Mouse (Mus musculus) liver (tissue): ENCODE measurements around the gene Zscan29.

Experiments
- DNase-seq: peaks from one replicate; pipeline ENCODE4 v3.0.0-alpha.2; 2020; ENCODE audit warnings: mixed read lengths

Gene Zscan29

GRCm38 (mm10) chr2:121170980-121171742 is at the start of gene Zscan29:
TSS of gene Zscan29 (minus strand) at chr2:121171125.
- DNase-seq: peak; percentile 94

DNA sequence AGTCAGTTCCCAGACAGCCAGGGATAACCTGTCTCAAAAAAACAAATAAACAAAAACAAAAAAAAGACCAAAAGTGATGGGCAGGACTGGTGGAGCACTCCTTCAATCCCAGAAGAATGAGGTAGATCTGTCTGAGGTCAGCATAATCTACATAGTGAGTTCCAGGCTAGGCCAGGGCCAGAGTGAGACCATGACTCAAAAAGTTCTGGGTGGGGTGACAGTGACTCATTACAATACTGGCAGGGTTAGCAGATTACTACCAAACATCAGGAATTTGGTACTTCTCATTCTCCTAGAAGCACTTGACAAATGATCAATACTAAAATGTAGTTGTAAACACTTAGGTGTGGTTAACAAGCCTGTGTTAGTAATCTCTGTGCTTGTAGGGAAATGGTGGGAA is 49.1 kb upstream of the Zscan29 start:
- no peak for DNase-seq

DNA sequence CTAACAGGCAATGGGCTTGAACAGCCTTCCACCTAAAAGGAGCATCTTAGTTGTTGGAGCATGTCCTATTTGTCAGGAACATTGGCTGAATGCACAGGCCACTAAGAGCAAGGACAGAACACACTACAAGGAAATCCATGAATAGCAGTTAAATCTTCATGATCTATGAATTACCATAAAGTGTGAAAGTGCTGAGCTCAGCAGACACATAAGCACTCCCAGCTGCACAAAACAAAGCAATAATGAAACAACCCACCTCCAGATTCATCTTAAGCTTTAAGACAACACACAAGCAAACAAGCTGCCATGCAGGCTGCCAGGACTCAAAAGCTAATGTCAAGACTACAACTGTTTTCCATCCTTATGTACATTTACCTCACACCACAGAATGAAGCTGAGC is 48.3 kb upstream of the Zscan29 start:
- no peak for DNase-seq

- no peak for DNase-seq
These were observed 43.6 kb upstream of the Zscan29 start for GRCm38 (mm10) chr2:121214491-121214890.

- DNase-seq: no peak
These were observed 35.6 kb upstream of the Zscan29 start for GRCm38 (mm10) chr2:121206541-121206940.

- DNase-seq: no peak
These were observed 33.4 kb upstream of the Zscan29 start for GRCm38 (mm10) chr2:121204276-121204675.

GRCm38 (mm10) chr2:121195466-121195865 is 24.5 kb upstream of the Zscan29 start:
- no peak for DNase-seq

DNA sequence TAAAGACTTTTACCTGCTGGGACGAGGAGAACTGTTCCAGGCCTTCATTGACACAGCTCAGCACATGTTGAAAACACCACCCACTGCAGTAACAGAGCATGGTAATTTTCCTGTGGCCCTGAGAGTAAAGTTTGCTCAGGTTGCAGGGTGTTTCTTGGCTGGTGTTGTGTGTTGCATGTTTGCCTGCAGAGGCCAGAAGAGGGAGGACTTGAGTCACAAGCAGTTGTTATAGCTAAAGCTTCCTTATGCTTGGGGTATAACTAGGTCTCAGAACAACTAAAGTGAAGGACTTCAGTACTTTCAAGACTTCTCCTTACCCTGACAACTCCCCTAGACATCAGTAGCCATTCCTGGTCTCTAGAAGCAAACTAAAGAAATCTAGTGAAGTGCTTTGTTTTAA is 17.6 kb upstream of the Zscan29 start:
- no peak for DNase-seq

DNA sequence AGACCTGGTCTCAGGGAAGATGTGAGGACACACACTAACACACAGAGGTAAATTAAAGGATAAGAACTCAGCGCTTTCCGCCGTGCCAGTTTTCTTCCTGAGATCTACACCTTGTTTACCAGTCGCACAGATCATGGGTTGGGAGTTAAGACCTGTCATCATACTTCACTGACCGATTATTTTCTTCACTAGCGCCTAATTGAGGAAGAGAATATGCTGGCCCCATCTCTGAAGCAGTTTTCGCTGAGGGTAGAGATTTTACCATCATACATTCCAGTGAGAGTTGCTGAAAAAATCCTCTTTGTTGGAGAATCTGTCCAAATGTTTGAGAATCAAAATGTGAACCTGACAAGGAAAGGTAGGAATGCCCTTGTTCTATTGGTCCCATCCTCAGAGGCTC is 13.2 kb upstream of the Zscan29 start:
- no peak for DNase-seq

GRCm38 (mm10) chr2:121183431-121183830 is 12.5 kb upstream of the Zscan29 start:
- DNase-seq: no peak

DNA sequence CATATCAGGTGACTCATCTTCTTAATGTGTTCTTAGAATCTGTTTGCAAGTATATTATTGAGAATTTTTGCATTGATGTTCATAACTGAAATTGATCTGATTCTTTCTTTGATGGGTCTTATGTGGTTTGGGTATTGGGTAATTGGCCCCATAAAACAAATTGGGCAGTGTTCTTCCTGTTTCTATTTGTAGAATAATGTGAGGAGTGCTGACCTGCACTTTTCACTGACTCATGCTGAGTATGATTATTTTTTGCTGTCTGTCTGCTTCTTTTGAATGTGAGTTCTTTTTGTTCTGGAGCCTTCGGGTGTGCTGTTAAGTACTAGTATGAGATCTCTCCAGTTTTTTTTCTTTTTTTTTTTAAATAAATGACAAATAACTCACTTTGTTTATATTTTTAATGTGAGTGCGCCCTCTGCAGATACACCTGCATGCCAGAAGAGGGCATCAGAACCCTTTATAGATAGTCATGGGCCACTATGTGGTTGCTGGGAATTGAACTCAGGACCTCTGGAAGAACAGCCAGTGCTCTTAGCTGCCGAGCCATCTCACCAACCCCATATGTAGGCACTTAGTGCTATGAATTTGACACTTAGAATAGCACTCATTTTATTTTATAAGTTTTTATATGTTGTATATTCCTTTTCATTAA is 8.0 kb upstream of the Zscan29 start:
- no peak for DNase-seq

DNA sequence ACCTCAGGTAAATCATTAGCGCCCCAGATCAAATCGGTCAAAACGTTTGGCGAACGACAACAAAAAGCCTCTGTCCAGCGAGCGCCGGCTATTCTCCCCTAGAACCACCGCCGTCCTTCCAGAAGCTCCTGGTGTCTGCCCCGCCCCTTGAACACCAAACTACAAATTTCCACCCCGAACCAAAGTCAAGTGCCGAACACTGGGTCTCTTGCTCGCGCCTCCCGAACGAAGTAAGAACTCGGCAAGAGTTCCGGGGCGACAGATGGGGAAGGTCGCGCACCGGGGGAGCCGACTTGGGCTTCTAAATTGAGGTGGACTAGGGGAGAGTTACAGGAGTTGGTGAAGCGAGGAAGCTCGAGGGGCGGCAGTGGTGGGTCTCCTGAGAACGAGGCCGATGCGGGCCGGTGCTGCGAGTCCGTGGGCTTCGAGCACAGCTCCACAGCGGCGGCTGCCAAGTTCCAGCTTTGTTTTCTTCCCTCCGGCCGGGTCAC is 399 bp downstream of the Zscan29 start, which contains the start of gene Tubgcp4:
Gene Tubgcp4 (plus strand): TSS at position 174 of the 491 bp plus-strand sequence.
- DNase-seq: peak; percentile 69

DNA sequence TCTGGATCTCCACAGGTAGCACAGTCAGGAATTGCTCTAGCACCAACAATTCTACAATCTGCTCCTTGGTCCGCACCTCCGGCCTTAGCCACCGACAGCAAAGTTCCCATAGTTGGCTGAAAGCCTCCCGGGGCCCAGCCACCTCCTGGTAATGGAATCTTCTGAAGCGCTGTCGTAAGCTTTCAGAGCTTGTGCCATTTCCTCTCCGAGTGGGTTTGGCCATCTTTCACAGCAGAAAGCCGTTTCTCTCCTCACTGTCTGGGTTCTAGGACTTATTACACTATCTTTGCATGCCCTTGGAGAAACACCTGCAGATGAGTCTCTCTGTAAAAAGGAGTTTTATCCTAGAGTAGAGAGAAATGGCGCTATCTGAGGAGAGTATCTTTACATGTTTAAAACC is 1.0 kb downstream of the Zscan29 start:
- peak; percentile 17 for DNase-seq

DNA sequence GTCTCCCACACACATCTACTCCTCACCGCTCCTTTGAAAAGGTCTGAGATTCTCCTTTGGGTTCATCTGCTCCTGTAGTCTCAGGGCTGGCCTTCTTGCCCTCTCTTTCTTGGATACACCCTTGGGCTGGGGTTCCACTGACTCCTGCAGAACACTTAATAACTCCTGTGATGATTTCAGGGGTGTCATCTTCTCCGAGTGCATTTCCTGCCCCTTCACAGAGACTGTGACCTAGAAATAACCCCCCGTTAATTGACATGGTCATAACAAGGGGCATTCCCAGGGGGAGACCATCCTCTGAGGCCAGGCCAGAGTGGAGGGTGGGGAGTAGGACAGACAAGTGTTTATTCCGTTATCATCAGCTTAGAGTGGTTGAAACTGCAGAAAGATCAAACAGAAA is 1.8 kb downstream of the Zscan29 start:
- DNase-seq: no peak

DNA sequence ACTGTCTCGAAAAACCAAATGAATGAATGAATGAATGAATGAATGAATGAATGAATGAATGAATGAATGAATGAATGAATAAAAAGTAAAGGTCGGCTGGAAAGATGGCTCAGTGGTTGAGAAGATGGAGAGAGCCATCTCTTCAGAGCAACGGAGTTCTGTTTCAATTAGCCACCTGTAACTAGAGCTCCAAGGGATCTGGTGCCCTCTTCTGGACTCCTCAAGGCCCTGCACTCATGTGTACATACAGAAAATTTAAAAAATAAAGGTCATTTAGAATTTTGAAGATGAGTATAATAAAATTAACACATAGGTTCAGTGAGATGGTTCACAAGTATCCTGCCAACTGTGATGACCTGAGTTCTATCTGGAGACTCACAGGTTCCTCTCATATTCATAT is 17.8 kb downstream of the Zscan29 start:
- no peak for DNase-seq

- DNase-seq: no peak
These were observed 21.2 kb downstream of the Zscan29 start for GRCm38 (mm10) chr2:121149679-121150078.

DNA sequence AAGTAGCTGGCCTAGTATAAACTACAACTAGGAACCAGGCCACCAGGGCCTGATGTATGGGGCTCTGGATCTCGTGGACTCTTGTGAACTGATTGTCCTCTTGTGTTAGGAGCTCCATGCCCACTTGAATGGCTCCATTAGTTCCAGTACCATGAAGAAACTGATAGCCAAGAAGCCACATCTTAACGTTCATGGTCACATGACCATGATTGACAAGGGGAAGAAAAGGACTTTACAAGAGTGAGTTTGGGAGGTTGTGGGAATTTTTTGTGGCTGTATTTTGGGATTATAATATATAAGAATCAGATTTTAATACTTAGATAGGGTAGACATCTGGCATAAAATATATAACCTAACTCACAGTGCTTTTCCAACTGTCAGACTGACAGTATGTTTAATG is 28.5 kb downstream of the Zscan29 start:
- DNase-seq: no peak

DNA sequence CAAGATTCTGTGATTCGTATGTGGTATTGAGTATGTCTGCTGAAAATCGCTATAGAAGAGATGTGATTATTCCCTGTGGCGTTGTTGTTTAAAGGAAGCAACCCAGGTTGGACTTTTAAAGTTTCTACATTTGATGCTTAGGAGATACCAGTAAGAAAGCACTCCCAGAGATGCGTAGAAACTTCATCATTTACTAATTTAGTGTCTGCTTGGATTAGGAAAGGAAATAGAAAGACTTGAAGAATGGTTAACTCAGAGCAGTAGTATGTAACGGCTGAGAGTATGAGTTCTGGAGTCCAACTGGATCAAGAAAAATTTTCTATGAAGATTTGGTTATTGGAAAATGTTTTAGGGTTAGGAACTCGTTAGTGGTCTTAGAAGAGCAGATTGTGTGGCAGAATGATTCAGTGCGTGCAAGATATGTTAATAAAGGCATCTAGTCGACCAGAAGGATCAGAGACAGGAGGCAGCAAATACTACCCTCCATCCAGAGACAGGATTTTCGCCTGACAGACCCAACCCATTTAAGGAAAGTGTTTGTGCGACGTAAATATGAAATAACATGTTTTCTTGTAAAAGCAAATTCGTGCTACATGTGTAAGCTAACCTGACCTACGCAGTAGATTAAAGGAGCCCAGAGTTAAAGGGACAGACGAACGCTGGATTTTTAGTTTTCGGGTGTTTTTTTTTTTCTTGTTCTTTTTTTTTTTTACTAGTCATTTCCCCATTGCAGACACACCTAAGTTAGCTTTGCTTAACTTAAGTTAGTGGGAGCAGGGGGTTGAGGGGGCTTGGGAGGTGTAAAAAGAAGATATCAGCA is 29.5 kb downstream of the Zscan29 start:
- no peak for DNase-seq

- peak; percentile 88 for DNase-seq
These were observed 30.7 kb downstream of the Zscan29 start, which contains the start of the genes Adal and Lcmt2 for GRCm38 (mm10) chr2:121140018-121140882. TSS of gene Adal (plus strand) at chr2:121140428. TSS of gene Lcmt2 (minus strand) at chr2:121140653.

DNA sequence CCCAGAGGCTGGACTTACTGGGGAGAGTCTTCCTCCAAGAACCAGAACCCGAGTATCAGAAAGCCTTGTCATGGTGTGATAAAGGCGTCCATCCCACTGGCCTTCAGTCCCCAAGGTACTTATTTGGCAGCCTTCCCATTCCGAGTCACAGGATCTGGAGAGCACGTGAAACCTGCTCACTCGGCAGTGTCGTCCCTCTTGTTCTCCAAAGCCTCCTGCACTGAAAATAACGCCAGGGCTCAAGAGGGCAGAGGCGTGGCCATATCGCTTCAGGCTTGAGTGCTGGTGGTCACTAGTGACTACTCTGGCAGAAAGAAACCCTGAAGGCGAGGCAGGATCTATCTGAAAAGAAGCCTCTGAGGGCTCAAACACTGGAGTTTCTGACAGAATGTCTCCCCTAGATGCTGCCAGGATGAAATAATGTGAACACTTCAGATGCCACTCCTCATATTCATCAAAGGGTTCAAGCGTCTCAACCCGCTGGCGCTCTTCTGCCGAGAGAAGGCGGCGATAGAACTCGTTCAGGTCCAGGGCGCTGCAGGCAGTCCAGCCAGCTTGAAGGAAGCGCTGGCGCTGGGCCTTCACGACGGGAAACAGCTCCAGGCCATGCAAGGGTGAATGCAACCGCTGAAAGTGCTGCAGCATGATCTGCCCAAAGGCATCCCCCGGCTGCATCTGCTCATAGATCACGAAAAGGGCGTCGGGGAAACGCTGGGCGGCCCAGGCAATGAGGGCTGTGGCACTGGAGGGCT is 31.5 kb downstream of the Zscan29 start:
- peak; percentile 6 for DNase-seq

DNA sequence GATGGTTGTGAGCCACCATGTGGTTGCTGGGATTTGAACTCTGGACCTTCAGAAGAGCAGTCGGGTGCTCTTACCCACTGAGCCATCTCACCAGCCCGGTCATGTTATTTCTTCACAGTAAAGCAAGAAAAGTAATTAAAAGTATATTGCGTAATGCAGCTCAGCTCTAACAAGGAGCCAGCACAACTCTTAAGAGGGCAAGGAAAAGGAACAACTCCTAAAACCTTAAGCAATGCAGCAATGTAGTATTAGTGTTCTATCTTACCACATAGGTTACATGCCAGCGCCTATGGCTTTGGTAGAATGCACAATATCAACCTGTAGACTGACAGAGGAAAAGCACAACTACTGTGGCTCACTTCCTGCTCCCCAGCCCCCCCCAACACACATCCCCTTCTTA is 33.6 kb downstream of the Zscan29 start:
- no peak for DNase-seq
